ENCODE assay signal across 8 mouse cellular contexts in genomic region chr19:10665499-10665898, GRCm38 (mm10). TPM values are rescaled to one million over a fixed set of nuclear protein-coding genes. Genes with fewer than 3 reads are reported as not detected.
A peak's percentile ranks its signal among the peaks of the same experiment; 100 is the strongest.
DNase-seq lines count a peak whose midpoint lies in the region; ATAC-seq and TF ChIP-seq lines count a peak whose summit lies in the region.
"Had no signal": no experiment of that assay in that cellular context is flagged by ENCODE, and none has a peak within 500 bp of the region (broad histone marks: within the 10 kb centered on the region; RNA-seq: fewer than 3 reads in every experiment).

No protein-coding gene starts in this region.

- TF ChIP-seq CTCF in G1E (IDR thresholded peaks at IDR 0.05; ENCODE audit: low read depth, low read length): peak; percentile 77

- WGBS in embryonic facial prominence, embryonic 10.5 days: 23% methylated on average over 2 of the region's 2 CpGs

- H3K27me3 ChIP-seq in G1E (ENCODE audit: insufficient read depth, low read length): no peaks in the 10 kb centered on the region
- no peaks in the 10 kb centered on the region for H3K27me3 ChIP-seq in embryonic facial prominence, embryonic 10.5 days (replicated peaks; ENCODE audit: low read depth, poor library complexity, severe bottlenecking)

- DNase-seq in G1E (ENCODE audit: low spot score): no peak
- peak; percentile 54 for DNase-seq in adrenal gland, adult 2 months
- DNase-seq in embryonic facial prominence, embryonic 10.5 days (ENCODE audit: low spot score): peak; percentile 68
- peak; percentile 53 to 62 for DNase-seq in layer of hippocampus, postnatal 14 days (ENCODE audit: low spot score in 2 of 2)
- peak; percentile 42 to 70 for DNase-seq in lung, postnatal 4 days
- peak; percentile 76 to 80 for DNase-seq in right cerebral cortex, adult 2 months (ENCODE audit: low spot score in 2 of 2)

- H3K9me3 ChIP-seq in G1E (replicated peaks): no peaks in the 10 kb centered on the region
- no peaks in the 10 kb centered on the region for H3K9me3 ChIP-seq in embryonic facial prominence, embryonic 10.5 days

- H3K4me1 ChIP-seq in G1E (ENCODE audit: insufficient read depth, low read depth, low read length): peaks cover 77% of the 10 kb centered on the region
- H3K4me1 ChIP-seq in embryonic facial prominence, embryonic 10.5 days: no peaks in the 10 kb centered on the region

- ATAC-seq in G1E (ENCODE audit: extremely low read depth, insufficient number of reproducible peaks, low FRiP score, poor library complexity, severe bottlenecking): no peak
- ATAC-seq in hematopoietic stem cell, adult 5-6 weeks (replicated peaks in 1 of 2; ENCODE audit: insufficient read depth in 1 of 2, low FRiP score in 2 of 2, low TSS enrichment in 1 of 2, low read depth in 1 of 2, poor library complexity in 2 of 2, severe bottlenecking in 2 of 2): peak; percentile 76 to 78

- no peak overlapping the region for H3K4me3 ChIP-seq in G1E (ENCODE audit: low read depth, low read length)
- no peak overlapping the region for H3K4me3 ChIP-seq in embryonic facial prominence, embryonic 10.5 days

- H3K27ac ChIP-seq in embryonic facial prominence, embryonic 10.5 days (replicated peaks): no peak overlapping the region

- H3K36me3 ChIP-seq in G1E (replicated peaks): no peaks in the 10 kb centered on the region
- H3K36me3 ChIP-seq in embryonic facial prominence, embryonic 10.5 days (replicated peaks): no peaks in the 10 kb centered on the region

RNA-seq across cellular contexts. Expression of gene Pga5, which starts 12.4 kb away (rescaled TPM):
- total RNA-seq in G1E (2014; fragmentation: Nextera tagmentation): 1.6 and 2.4 TPM in 2 replicates
- total RNA-seq in G1E (2017): 1.6 and 1.9 TPM in 2 replicates
- 0.14 TPM in 2 replicates for polyA plus RNA-seq in G1E (2012)
- total RNA-seq in adrenal gland, adult 2 months (2021): not detected
- not detected in 2 replicates for polyA plus RNA-seq in adrenal gland, adult 2 months (2012; rRNA removed)
- not detected in 2 replicates for polyA plus RNA-seq in embryonic facial prominence, embryonic 10.5 days (2016; fragmentation: Nextera tagmentation; extraction: Ambion mirVana)
- not detected in 2 replicates for total RNA-seq in hematopoietic stem cell, adult 5-6 weeks (2017)
- total RNA-seq in layer of hippocampus, postnatal 14 days (2021): not detected
- total RNA-seq: left cerebral cortex, adult 8-10 months had no signal

RNA-seq across cellular contexts. Expression of gene Vps37c, which starts 23.0 kb away (rescaled TPM):
- total RNA-seq in G1E (2014; fragmentation: Nextera tagmentation) (16.3 and 27.1 TPM in 2 replicates), G1E (2017) (5.2 TPM in 2 replicates)
- 34.9 and 40.0 TPM in 2 replicates for polyA plus RNA-seq in G1E (2012)
- total RNA-seq in adrenal gland, adult 2 months (2021): 10 to 100 TPM; 22.1 to 23.3 TPM
- 46.4 and 65.5 TPM in 2 replicates for polyA plus RNA-seq in adrenal gland, adult 2 months (2012; rRNA removed)
- 37.6 and 40.8 TPM in 2 replicates for polyA plus RNA-seq in embryonic facial prominence, embryonic 10.5 days (2016; fragmentation: Nextera tagmentation; extraction: Ambion mirVana)
- total RNA-seq in hematopoietic stem cell, adult 5-6 weeks (2017): 11.7 and 13.9 TPM in 2 replicates
- 10 to 100 TPM; 25.1 to 26.6 TPM for total RNA-seq in layer of hippocampus, postnatal 14 days (2021)

RNA-seq across cellular contexts. Expression of gene Vwce, which starts 31.5 kb away (rescaled TPM):
- total RNA-seq in G1E (2014; fragmentation: Nextera tagmentation): 1.2 and 1.4 TPM in 2 replicates
- total RNA-seq in G1E (2017): 0.06 and 0.16 TPM in 2 replicates
- 0.24 and 0.32 TPM in 2 replicates for polyA plus RNA-seq in G1E (2012)
- under 1 TPM; 0.17 to 0.79 TPM for total RNA-seq in adrenal gland, adult 2 months (2021)
- polyA plus RNA-seq in adrenal gland, adult 2 months (2012; rRNA removed): 0.18 and 0.26 TPM in 2 replicates
- 1.8 and 2.0 TPM in 2 replicates for polyA plus RNA-seq in embryonic facial prominence, embryonic 10.5 days (2016; fragmentation: Nextera tagmentation; extraction: Ambion mirVana)
- 0.19 TPM in 1 of 2 replicates, not detected in the other for total RNA-seq in hematopoietic stem cell, adult 5-6 weeks (2017)
- total RNA-seq in layer of hippocampus, postnatal 14 days (2021): under 1 TPM; 0.60 to 0.91 TPM
